Mouse (Mus musculus) mature B cell (primary cell): Measurements from ENCODE around the gene Krt34.

Experiments used
- in situ Hi-C: fragments of 300-500 bp; cut with MboI; formaldehyde crosslinking; loops from 2 replicates; pipeline ENCODE4 v1.14.3; 2019

Gene Krt34

DNA sequence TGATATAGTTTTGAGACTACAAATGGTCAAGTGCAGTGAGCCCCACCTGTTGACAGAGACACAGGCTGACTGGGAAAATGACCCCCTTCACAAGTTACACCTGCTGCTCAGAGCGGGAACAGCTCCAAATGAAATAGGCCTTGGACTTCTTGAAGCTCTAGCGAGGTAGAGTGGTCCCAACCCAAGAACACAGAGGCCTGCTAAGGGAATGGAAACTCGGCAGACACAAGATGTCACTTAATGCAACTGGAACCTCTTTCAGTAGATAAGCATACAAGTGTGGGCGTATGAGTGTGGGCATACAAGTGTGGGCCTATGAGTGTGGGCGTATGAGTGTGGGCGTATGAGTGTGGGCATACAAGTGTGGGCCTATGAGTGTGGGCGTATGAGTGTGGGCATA, 42.3 kb downstream of the Krt34 start:
- in situ Hi-C loops = no loop called here

GRCm38 (mm10) chr11:99994384-99994661, 47.0 kb downstream of the Krt34 start:
- in situ Hi-C loops = no loop called here

DNA sequence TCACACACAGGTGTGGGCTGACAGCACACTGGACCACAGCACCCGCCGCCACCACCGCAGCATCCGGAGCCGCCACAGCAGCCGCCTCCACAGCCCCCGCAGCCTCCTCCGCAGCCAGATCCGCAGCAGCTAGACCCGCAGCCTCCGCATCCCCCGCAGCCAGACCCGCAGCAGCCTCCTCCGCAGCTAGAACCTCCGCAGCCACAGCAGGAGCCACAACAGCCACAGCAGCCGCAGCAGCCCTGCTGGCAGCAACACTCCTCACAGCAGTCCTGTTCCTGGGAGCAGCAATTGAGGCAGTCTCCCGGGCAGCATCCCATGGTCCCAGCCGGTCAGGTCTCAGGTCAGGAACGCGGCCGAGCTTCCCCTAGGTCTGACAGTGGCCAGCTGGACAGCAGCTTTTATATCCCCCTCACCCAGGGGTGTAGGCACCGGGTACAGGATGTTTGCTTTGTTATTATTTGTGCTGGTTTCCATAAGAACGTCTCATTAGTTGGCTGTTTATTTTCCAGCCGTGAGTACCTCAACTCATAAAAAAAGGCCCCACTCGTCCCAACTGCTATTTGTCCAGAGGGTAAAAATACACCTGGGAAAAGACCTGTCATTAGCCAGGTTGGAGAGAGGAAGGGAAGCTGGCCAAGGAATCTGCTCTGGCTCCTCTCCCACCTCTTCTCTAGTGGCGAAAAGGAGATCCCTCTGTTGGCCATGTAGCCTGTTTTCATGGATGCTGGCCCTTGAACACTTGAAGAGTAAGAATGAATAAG, 47.6 kb downstream of the Krt34 start, which contains the start of gene Krtap17-1:
TSS of gene Krtap17-1 (minus strand) at position 375 of the 764 bp plus-strand sequence.
- in situ Hi-C loops = no loop called here

- in situ Hi-C loops = no loop called here
Measured at GRCm38 (mm10) chr11:99990571-99990970, 50.8 kb downstream of the Krt34 start.

- in situ Hi-C loops = no loop called here
Measured at GRCm38 (mm10) chr11:99989881-99990405, 51.4 kb downstream of the Krt34 start.

DNA sequence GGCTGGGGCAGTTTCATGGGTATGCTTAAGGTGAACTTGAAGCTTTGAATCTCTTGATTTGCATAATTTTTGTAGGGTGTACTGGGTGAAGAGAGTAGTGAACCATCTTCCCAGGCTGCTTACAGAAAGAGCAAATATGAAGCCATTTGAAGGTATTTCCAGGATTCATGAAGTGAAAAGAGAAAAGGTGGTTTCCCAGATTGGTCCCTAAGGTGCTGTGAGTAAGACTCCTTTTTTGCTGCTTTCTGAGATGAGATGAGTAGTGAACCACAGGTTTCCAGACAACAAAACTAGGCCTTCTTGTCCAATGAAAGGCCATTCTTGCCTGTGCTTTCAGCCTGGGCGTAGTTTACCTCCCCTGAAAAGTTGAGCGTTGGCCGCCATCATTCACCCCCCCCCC, 52.8 kb downstream of the Krt34 start:
- in situ Hi-C loops = no loop called here
